Mouse (Mus musculus): Measurements from ENCODE around the gene Nme1.
A peak's percentile ranks its signal among the peaks of the same experiment; 100 is the strongest.
"Not testable (repeated sequence)": the region's sequence is repeated elsewhere in the genome, so short reads cannot be mapped to it uniquely, and the experiment has no call there.

Nme1 gene

GRCm38 (mm10) chr11:93965391-93965790, 2.9 kb downstream of the Nme1 start:
- DNase-seq (ENCODE audit: low spot score) = no peak

- DNase-seq (ENCODE audit: low spot score) = no peak
Measured at GRCm38 (mm10) chr11:93963013-93963412, 5.3 kb downstream of the Nme1 start.

GRCm38 (mm10) chr11:93961482-93961881, 6.8 kb downstream of the Nme1 start:
- no peak for DNase-seq (ENCODE audit: low spot score)

GRCm38 (mm10) chr11:93957746-93958145, 10.6 kb downstream of the Nme1 start:
- no peak for DNase-seq (ENCODE audit: low spot score)

- DNase-seq (ENCODE audit: low spot score) = no peak
Measured at GRCm38 (mm10) chr11:93957031-93957555, 11.2 kb downstream of the Nme1 start.

GRCm38 (mm10) chr11:93956159-93956558, 12.2 kb downstream of the Nme1 start, which contains the start of gene Nme2:
Nme2 (minus strand) TSS chr11:93956259.
- DNase-seq (ENCODE audit: low spot score) = peak; percentile 9

GRCm38 (mm10) chr11:93955256-93956150, 12.8 kb downstream of the Nme1 start:
- peak; percentile 91 for DNase-seq (ENCODE audit: low spot score)

GRCm38 (mm10) chr11:93954738-93955255, 13.5 kb downstream of the Nme1 start:
- DNase-seq (ENCODE audit: low spot score) = peak; percentile 7

GRCm38 (mm10) chr11:93952376-93952775, 15.9 kb downstream of the Nme1 start:
- no peak for DNase-seq (ENCODE audit: low spot score)

GRCm38 (mm10) chr11:93950045-93950444, 18.3 kb downstream of the Nme1 start:
- no peak for DNase-seq (ENCODE audit: low spot score)

- DNase-seq (ENCODE audit: low spot score) = no peak
Measured at GRCm38 (mm10) chr11:93948887-93949567, 19.3 kb downstream of the Nme1 start.

- no peak for DNase-seq (ENCODE audit: low spot score)
Measured at GRCm38 (mm10) chr11:93944986-93945385, 23.3 kb downstream of the Nme1 start.

- no peak for DNase-seq (ENCODE audit: low spot score)
Measured at GRCm38 (mm10) chr11:93940906-93941305, 27.4 kb downstream of the Nme1 start.

- no peak for DNase-seq (ENCODE audit: low spot score)
Measured at GRCm38 (mm10) chr11:93929106-93929505, 39.2 kb downstream of the Nme1 start.

- DNase-seq (ENCODE audit: low spot score) = not testable (repeated sequence)
Measured at GRCm38 (mm10) chr11:93915019-93915418, 53.3 kb downstream of the Nme1 start.

- no peak for DNase-seq (ENCODE audit: low spot score)
Measured at GRCm38 (mm10) chr11:93911603-93912002, 56.7 kb downstream of the Nme1 start.

- no peak for DNase-seq (ENCODE audit: low spot score)
Measured at GRCm38 (mm10) chr11:93908829-93909228, 59.5 kb downstream of the Nme1 start.

- no peak for DNase-seq (ENCODE audit: low spot score)
Measured at GRCm38 (mm10) chr11:93907839-93908238, 60.5 kb downstream of the Nme1 start.

Measured in retina, embryonic 14.5 days (tissue).